Mouse (Mus musculus) spleen, postnatal 10 days (tissue): Measurements from ENCODE around the gene C2cd4c.

Source experiments
- DNase-seq, 2 experiments: peaks; one replicate each; pipeline ENCODE4 v3.0.0; 2021 to 2022; ENCODE audit warnings: low spot score in 2 of 2

C2cd4c gene

GRCm38 (mm10) chr10:79579781-79580180 lies 34.0 kb downstream of the C2cd4c start:
- no peak for DNase-seq

- no peak for DNase-seq
Measured at GRCm38 (mm10) chr10:79578891-79579290, 34.9 kb downstream of the C2cd4c start.

GRCm38 (mm10) chr10:79578276-79578675 lies 35.5 kb downstream of the C2cd4c start:
- no peak for DNase-seq

- no peak for DNase-seq
Measured at GRCm38 (mm10) chr10:79577376-79577775, 36.4 kb downstream of the C2cd4c start.

GRCm38 (mm10) chr10:79575754-79576153 lies 38.1 kb downstream of the C2cd4c start:
- DNase-seq, result no peak

GRCm38 (mm10) chr10:79574796-79575195 lies 39.0 kb downstream of the C2cd4c start:
- DNase-seq, result no peak

- no peak for DNase-seq
Measured at GRCm38 (mm10) chr10:79574350-79574749, 39.5 kb downstream of the C2cd4c start.

GRCm38 (mm10) chr10:79573611-79574010 lies 40.2 kb downstream of the C2cd4c start:
- no peak for DNase-seq

- no peak for DNase-seq
Measured at GRCm38 (mm10) chr10:79571314-79571713, 42.5 kb downstream of the C2cd4c start.

GRCm38 (mm10) chr10:79569921-79570320 lies 43.9 kb downstream of the C2cd4c start:
- no peak for DNase-seq

GRCm38 (mm10) chr10:79559716-79560115 lies 54.1 kb downstream of the C2cd4c start:
- DNase-seq, result peak in 1 of 2 experiments; percentile 3

GRCm38 (mm10) chr10:79557496-79557895 lies 56.3 kb downstream of the C2cd4c start:
- DNase-seq, result no peak

- DNase-seq, result peak in 1 of 2 experiments; percentile 2
Measured at GRCm38 (mm10) chr10:79556951-79557350, 56.9 kb downstream of the C2cd4c start.
